Mouse (Mus musculus) heart, postnatal 4 days (tissue): ENCODE measurements around the gene Wrb. TPM values are rescaled to one million over a fixed set of nuclear protein-coding genes. Genes with fewer than 3 reads are reported as not detected.
"Not testable (repeated sequence)": the region's sequence is repeated elsewhere in the genome, so short reads cannot be mapped to it uniquely, and the experiment has no call there.

Source experiments
- DNase-seq: peaks from one replicate; pipeline ENCODE4 v3.0.0; 2021
- total RNA-seq, 2 experiments: library from RNA; stranded (reverse); gene quantifications; 2 replicates each; pipeline ENCODE4 v1.2.3; 2021

Gene Wrb
- total RNA-seq, result 10 to 100 TPM; 20.4 to 20.6 TPM

DNA sequence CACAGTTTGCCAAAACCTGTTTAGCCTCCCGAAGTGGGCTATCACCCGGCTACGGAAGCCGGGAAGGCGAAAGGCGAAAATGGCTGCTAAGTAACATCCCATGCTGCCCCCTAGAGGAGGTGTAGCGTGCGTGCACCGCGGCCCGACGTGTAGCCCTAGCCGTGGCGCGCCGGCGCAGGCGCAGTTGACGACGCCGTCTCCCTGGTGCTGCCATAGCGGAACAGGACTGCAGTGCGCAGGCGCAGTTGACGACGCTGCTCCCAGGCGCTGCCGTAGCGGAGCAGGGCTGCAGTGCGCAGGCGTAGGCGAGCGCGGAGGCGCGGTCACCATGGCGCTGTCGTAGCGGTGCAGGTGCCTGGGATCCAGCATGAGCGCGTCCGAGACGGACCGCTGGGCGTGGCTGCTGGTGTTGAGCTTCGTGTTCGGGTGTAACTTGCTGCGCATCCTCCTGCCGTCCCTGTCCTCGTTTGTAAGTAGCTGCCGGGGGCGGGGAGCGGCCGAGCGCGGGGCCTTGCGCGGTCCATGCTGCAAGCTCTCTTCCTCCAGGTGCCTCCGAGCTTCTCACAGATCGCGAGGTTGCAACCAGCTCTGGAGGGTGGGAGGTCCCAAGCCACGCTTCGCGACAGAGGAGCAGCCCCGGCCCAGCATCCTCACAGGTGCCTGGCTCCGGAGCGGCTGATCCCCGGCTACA, at the start of gene Wrb:
TSS of gene Wrb (plus strand) at position 298 of the 691 bp plus-strand sequence.
- DNase-seq, result peak; percentile 100

DNA sequence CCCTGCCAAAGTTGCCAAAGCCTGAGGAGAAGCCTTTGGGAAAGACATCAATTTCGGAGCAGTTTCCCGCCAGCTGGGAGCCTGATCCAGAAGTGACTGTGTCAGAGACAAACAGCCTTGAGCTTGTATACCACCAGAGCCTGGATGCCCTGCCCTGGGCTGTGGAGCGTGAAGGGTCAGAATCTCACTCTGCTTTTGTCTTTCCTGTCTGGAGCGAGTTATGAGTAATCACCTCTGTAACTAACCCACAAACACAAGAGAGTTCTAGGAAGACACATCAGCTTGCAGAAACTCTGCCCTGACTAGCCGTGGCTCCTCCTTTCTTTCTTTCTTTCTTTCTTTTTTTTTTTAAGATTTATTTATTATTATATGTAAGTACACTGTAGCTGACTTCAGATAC, 49.2 kb upstream of the Wrb start:
- DNase-seq, result no peak

DNA sequence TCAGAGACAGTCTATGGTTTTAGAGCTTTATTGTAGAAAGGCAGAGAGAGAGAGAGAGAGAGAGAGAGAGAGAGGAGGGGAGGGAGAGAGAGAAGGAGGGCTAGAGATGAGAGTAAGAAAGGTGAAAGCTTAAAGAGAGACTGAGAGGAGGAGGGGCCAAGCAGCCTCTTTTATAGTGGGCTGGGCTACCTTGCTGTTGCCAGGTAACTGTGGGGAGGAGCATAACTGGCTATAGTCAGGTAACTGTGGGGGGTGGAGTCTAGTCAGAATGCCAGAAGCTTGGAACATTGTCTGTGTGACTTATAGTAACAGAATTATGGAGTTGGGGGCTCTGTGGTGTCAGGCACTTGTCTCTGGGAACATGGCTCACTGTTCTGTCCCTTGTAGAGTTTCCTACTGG, 47.4 kb upstream of the Wrb start:
- not testable (repeated sequence) for DNase-seq

DNA sequence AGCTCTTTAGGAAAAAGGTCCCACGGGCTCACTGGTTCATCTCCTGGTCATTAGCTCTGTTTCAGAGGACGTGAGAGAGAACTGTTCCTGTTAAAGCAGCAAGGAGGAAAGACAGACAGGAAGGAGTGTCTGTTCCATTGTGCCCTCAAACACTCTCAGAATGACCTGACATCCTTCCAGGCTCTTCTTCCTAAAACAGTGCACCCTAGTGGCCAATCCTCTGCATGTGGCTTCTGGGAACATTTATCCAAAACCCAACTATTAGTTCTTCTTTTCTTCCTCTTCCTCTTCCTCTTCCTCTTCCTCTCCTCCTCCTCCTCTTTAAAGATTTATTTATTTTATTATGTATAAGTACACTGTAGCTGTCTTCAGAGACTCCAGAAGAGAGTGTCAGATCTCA, 42.2 kb upstream of the Wrb start:
- DNase-seq, result peak; percentile 38

DNA sequence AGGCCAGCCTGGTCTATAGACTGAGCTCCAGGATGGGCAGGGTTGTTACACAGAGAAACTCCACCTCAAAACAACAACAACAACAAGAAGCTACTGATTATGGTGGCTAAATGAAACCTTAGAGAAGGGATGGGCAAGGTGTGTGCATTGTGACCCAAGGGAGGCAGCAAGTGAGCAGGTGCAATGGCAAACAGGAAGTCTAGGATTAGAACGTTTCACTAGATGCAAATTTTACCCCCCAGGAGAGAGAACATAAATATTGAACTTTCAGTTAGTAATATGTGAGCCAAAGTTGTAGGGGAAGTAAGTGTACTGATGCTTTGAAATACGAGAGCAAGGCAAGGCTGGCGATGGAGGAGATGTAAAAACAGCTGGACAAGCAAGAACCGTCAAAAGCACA, 35.5 kb upstream of the Wrb start:
- DNase-seq, result no peak

DNA sequence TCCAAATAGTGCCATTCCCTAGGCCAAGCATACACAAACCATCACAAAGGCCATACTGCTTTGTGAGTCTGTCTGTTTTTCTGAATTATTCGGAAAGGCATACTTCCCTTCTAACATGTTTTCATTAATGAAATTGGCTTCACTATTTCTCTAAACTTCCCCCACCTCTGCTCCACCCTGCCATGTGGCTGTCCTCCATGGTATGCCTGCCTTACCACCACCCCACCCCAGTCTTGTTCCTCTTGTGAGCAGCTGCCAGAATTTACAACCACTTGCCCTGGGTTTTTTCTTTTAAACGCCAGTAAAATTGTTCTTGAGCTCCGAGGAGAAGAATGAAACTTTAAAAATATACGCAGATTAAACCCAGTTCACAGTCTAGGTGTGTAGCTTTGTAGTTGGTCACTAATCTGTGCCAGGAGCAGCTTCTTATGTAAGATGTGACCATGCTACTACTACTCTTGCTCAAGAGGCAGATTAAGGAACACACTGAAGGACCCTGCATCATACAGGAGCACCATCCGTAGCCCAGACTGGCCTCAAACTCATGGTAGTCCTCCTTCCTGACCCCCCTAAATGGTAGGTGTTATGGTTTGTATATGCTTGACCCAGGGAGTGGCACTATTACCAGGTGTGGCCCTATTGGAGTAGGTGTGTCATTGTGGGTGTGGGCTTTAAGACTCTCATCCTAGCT, 34.4 kb upstream of the Wrb start:
- DNase-seq, result no peak

DNA sequence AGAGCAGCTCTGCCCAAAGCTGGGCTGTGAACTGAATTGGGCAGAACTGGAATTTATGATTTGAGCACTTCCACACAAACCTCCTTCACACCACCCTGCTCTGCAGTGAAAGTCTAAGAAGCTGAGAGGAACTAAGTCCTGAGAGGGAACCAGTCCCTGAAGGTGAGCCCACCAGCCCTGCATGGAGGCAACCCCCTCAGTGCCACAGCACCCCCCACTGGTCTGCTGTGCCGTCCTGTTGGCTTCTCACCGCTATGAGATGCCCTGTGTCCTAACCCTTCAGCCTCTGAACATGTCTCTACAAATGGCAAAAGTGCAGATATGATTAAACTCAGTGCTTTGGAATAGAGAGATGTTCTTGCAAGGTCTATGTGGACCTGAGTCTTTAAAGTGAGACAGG, 32.4 kb upstream of the Wrb start:
- DNase-seq, result no peak

DNA sequence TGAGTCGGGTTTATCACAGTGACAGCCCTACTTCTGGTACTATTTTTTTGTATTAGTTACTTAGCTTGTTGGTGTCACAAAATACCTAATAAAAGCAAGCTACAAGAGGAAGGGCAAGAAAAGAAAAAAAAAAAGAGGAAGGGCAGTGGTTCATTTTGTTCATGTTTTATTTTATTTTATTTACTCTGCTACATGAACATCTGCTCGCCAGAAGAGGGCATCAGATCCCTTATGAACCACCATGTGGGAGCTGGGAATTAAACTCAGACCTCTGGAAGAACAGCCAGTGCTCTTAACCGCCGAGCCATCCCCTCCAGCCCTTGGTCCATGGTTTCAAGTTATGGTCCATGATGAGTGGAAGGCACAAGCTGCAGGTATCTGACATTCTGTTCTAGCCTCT, 30.5 kb upstream of the Wrb start:
- DNase-seq, result no peak

DNA sequence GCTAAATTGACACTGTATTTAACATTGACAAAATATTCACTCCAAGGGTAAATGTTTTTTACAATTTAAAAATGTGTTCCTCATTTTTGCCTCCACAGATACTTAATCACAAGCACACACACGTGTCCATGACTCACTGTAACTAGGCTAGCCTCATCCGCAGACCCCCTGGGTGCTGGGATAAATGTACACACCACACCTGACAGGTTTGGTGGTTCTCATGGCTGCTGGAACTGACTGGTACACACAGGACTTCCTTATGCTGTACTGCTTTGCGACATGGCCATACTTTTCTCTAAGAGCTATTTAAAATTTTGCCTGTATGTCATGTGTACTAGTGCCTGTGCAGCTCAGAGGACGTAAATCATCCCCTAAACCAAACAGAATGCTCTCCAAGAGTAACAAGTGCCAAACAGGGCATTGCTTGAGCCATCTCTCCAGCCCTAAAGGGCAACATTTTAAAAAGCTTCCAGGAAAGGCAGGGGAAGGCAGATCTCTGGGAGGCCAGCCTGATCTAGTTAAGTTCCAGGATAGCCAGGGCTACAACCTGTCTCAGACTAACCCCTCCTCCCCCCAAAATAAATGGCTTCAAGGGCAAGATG, 25.1 kb upstream of the Wrb start:
- no peak for DNase-seq

DNA sequence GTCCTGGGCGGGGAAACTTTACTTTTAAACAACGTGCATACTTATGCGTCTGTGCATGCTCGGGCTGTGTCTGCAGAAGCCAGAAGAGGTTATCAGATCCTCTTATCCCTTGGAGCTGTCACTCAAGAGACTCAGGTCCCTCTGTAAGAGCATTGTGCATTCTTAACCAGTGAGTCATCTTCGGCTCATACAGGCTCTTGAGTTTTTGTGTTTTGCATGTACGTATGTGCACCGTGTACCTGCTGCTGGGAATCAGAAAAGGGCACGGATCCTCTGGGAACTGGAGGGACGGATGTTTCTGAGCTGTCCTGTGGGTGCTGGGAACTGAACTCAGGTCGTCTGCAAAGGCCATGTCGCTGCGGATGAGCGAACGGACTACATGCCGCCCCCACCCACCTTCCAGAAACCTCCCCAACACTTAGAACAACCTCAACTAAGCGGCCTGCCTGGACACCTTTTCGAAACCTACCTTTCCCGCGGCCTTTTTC, 18.5 kb upstream of the Wrb start:
- peak; percentile 22 for DNase-seq

DNA sequence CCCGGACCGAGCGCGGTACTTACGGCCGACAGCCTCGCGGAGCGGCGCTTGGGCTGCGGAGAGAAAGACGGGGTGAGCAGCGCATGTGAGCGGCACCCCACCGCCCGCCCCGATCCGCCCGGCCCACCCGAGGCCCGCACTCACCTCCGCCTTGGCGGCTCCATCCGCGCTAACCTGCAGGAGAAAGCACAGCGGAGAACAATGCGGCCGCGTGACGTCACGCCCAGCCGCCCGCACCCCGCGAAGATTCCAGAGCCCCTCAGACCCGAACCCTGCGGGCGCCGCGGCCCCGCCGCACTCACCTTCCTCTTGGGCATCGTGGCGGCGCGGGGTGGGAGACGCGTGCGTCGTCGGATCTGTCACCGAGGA, 17.9 kb upstream of the Wrb start:
- no peak for DNase-seq

DNA sequence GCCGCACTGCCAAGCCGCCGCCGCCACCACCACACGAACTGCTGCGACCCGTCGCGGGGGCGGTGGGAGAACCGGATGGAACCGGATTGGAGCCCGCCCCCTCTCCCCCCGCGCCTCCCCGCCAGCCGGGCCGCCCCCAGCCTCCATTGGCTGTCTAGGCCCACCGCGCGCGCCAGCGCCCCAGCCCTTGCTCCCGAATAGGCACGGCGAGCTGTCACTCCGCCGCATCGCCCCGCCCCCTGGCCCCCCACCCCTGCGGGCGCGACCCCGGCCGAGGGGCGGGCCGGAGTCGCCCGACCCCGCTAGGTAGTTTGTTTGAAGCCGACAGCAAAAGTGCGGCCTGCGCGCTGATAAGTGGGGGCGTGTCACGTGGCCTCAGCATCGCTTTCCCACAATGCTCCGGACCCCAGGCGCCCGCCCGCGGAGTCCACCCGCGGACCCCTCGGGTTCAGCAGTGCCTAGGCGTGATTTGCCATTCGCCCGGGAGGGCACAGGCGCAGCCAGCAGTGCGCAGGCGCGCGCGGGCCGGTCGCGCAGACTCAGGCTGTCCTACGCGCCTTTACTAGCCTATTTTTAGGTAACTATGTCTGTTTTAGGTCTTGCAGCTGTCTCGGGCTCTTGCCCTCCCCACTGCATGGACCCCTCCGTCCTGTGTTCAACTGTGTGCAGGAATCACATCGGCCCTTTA, 17.4 kb upstream of the Wrb start, which contains the start of gene Hmgn1:
TSS of gene Hmgn1 (minus strand) at position 73 of the 688 bp plus-strand sequence.
- peak; percentile 98 for DNase-seq

DNA sequence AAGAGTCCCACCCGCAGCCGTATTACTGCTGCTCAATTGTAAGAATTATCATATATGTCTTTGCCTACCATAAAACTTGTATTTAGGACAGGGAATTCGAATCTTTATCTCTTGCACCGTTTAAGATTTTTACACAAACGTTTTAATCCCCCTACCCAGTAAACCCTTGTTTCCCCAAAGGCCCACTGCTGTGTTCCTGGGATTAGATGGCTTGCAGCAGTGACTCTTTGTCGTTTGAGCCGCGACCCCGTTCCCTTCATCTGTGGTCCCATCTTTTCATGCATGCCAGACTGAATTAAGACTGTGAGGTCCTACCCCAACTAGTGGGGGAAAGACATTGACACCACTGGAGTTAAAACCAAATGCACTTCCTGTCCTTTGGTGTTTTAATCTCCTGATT, 16.7 kb upstream of the Wrb start:
- no peak for DNase-seq

DNA sequence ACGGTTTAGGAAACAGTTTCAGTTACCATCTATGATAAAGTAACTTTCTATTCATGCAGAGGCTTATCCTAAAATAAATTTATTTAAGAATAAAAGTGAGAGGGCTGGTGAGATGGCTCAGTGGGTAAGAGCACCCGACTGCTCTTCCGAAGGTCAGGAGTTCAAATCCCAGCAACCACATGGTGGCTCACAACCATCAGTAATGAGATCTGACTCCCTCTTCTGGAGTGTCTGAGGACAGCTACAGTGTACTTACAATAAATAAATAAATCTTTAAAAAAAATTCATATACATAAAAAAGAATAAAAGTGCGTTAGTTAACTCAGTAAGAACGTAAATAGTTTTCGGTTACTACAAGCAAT, 478 bp upstream of the Wrb start:
- DNase-seq, result not testable (repeated sequence)

DNA sequence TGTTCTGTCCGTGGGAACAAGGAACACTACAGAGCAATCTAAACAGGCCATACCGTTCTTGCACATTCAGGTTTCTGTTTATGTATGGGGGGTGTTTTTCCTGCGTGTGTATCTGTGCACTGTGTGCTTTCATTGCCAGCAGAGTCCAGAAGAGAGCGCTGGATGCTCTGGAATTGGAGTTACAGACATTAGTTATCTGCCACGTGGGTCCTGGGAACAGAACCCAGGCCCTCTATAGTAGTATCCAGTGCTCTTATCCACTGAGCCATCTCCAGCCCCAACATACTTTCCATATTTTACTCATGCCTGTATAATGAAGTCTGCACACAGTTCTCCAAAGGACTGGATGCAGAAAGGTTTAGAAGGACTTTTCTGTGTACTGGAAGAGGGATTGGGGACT, 607 bp downstream of the Wrb start:
- no peak for DNase-seq

DNA sequence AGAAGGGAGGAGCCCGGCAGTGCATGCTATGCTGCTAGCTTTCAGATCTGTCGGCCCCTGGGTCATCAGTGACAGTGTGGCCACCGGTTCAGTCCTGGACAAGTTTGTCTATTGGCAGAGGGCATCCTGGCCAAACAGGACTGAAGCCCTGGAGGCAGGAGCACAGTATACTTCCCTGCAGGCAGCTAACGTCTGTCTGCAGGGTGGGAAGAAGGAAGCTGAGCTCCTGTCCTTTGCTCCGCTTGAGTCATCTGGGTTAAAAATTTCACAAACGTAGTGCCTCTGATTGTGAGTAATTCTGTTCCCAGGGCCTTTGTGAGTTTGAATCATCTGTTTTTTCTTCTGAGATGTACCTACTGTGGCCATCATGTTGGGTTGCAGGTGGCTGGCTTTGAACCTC, 3.6 kb downstream of the Wrb start:
- DNase-seq, result no peak

DNA sequence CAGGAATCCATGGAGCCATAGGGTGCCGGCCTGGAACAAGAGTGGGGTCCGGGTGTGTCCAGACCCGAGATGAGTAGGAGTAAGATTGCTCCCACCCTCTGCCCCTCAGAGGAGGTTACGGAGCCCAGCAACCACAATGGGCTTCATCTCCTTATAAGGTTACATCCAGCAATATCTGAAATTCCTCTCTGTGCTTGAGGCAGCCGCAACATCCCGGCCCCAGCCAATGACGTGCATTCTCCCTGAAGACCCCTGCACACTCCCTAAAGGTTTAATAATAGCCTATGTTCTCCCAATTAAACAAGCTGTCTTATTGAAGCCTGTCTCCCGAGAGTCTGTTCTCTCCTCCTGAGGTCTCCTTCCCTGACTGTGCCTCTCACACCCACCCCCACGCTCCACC, 4.1 kb downstream of the Wrb start:
- no peak for DNase-seq

DNA sequence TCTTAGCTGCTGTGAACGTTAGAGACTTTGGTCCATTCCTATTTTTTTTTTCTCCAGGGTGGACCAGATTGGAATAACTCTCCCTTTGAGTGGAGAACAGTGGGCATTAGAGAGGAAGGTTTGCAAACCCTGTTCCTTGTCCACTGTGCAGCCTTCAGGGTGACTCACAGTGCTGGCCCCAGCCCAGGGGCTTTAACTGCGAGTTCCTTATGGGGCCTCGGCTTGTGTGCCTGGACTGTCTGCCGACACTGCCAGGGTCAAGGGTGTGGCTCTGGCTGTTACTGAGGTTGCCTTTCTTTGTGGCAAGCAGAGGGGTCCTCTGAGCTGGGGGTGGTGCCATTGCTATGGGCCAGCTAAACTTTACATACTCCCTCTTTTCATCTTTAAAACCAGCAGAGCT, 5.8 kb downstream of the Wrb start:
- peak; percentile 51 for DNase-seq

DNA sequence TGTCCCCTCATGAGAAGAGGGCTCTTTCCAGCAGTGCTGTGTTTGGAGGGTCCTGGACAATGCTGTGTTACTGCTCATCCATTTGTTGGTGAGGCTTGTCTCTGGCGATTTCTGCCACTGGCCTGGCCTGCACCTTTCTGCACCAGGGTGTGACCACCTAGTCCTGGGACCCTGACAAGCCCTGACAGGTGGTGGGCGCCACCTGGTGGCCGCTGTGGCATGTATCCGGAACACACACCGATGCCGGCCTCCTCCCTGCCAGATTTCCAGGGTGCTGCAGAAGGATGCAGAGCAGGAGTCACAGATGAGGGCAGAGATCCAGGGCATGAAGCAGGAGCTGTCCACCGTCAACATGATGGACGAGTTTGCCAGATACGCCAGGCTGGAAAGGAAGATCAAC, 6.3 kb downstream of the Wrb start:
- DNase-seq, result peak; percentile 87

DNA sequence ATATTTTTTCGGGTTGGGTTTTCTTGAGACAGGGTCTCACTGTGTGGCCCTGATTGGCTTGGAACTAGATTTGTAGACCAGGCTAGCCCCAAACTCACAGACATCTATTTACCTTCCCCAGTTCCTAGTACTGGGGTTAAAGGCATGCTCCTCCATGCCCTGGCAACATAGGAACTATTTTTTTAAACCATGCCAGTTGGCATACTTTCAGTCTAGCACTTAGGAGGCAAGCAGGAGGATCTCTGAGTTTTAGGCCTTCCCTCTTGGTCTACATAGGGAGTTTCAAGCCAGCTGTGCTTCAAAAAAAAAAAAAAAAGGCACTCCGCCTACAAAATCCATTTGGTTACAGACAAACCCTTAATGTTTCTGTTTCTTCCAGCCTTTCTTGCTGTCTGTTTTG, 9.3 kb downstream of the Wrb start:
- no peak for DNase-seq

DNA sequence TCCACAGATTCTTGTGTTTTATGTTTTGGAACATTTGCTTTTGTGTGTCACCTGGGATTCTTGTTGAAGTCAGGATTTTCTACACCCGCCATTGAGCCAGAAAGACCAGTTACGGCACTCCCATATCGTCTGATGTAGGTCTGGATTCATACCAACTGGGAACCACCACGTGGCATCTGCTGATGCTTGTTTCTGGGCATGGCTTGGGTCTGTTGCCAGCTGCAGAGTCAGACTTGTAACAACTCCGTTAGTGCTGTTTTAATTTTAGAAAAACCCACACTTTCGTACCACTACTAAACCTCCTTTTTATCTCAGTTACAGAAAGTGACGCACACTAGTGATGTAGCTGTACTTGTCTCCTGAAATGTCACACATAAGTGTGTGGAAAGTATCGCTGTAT, 10.8 kb downstream of the Wrb start:
- peak; percentile 37 for DNase-seq

DNA sequence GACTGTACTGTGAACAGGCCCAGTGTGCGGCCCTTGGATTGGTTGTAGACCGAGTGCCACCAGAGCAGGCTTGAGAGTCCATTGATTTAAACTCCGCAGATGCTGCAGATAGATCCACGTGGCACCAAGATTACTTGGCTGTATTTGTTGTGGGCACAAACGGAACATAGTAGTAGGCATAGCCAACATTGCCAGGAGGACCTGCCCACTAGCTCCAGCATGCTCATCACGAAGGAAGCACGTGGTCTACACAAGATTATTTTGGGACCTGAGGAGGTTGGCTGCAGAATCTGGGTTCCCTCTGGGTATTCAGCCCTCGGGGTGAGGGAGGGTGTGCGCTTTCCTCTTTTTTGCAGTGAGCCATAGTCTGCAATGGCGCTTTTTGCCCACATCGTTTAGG, 12.0 kb downstream of the Wrb start:
- no peak for DNase-seq

DNA sequence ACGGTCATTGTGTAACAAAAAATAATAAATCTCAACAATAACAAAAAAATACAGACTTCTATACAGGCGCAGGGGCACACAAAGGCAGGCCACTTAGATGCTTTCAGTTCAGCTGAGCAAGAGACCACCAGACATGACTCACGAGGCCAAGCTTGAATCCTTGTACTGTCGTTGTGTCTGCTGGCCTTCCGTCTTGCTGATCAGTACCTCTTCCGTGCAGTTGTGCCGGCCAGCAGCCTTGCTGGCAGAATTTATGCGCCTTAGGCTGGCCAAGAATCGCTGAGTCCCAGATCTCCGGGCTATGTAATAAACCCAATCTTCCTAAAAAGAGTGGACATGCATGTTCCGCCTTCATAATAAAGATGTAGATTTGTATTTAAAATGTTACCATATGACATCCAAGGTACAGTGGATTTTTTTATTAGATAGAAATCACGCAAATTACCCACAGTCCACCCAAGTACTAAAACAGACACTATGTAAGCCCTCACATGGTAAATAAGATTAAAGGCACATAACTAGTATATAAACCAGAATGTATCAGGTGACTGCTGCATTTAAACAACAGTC, 13.4 kb downstream of the Wrb start:
- DNase-seq, result peak; percentile 18
